Mouse (Mus musculus) CH12.LX (cell line): Measurements from ENCODE around the gene Cib4. TPM values are rescaled to one million over a fixed set of nuclear protein-coding genes. Genes with fewer than 3 reads are reported as not detected.

ENCODE experiments used
- DNase-seq: peaks from one replicate; pipeline ENCODE4 v3.0.0-alpha.2; 2013; ENCODE audit errors: extremely low read depth
- H3K27ac ChIP-seq: 2 replicates; pipeline ENCODE4 v1.5.1; 2012; ENCODE audit warnings: low read depth, mild to moderate bottlenecking, control low read depth, moderate library complexity; ENCODE audit not compliant: insufficient read depth
- H3K27me3 ChIP-seq: replicated peaks from 2 replicates; pipeline ENCODE3; 2012; ENCODE audit warnings: inconsistent platforms
- H3K36me3 ChIP-seq, 2 experiments: replicated peaks in 1 of 2; 2 replicates each; pipeline versions ENCODE3 to v1.6.1; 2012; ENCODE audit warnings: inconsistent platforms in 1 of 2, low read length in 1 of 2, mild to moderate bottlenecking in 1 of 2, mixed read lengths in 1 of 2, moderate library complexity in 1 of 2; ENCODE audit not compliant: control insufficient read depth in 1 of 2, insufficient read depth in 1 of 2
- H3K4me1 ChIP-seq, 2 experiments: 2 replicates each; pipeline ENCODE4 v1.6.1; 2012; ENCODE audit warnings: inconsistent platforms in 1 of 2, moderate library complexity in 1 of 2; ENCODE audit not compliant: insufficient read depth in 2 of 2, control insufficient read depth in 1 of 2
- H3K4me2 ChIP-seq: 2 replicates; pipeline ENCODE4 v1.6.1; 2012; ENCODE audit warnings: low read depth, mild to moderate bottlenecking, control low read depth; ENCODE audit not compliant: poor library complexity, insufficient read depth, severe bottlenecking
- H3K4me3 ChIP-seq, 3 experiments: fragments of 150-350 bp in 1 of 3; sonication (generic) in 1 of 3; replicated peaks in 1 of 3; 2 replicates each; pipeline versions ENCODE3 to v1.5.1; 2011 to 2012; ENCODE audit warnings: low read depth in 2 of 3, low read length in 2 of 3, mild to moderate bottlenecking in 2 of 3, moderate library complexity in 2 of 3, control low read depth in 1 of 3, improper control_type of control experiment in 1 of 3, inconsistent platforms in 1 of 3, mixed read lengths in 1 of 3; ENCODE audit not compliant: poor library complexity in 1 of 3
- H3K79me2 ChIP-seq: replicated peaks from 2 replicates; pipeline ENCODE4 v1.6.1; 2012; ENCODE audit warnings: mild to moderate bottlenecking, moderate library complexity; ENCODE audit not compliant: control insufficient read depth, poor library complexity, insufficient read depth, severe bottlenecking; ENCODE audit errors: extremely low read depth
- H3K9ac ChIP-seq: 2 replicates; pipeline ENCODE4 v1.6.1; 2012; ENCODE audit warnings: low read depth, mild to moderate bottlenecking, control low read depth, moderate library complexity; ENCODE audit not compliant: insufficient read depth
- H3K9me3 ChIP-seq: replicated peaks from 2 replicates; pipeline ENCODE3; 2012; ENCODE audit warnings: low read length, inconsistent platforms, mixed read lengths
- CHD1 ChIP-seq: IDR thresholded peaks from 2 replicates; pipeline ENCODE4 v1.6.1; 2012; ENCODE audit warnings: low read depth, low read length, improper control_type of control experiment, inconsistent platforms
- CHD2 ChIP-seq: IDR thresholded peaks from 2 replicates; pipeline ENCODE4 v1.6.1; 2011; ENCODE audit warnings: low read length, improper control_type of control experiment
- CTCF ChIP-seq, 2 experiments: IDR thresholded peaks in 1 of 2; conservative IDR thresholded peaks in 1 of 2; 2 replicates each; pipeline ENCODE4 v1.5.1; 2011 to 2012; ENCODE audit warnings: low read depth in 2 of 2, low read length in 2 of 2, improper control_type of control experiment in 1 of 2, inconsistent platforms in 1 of 2, mild to moderate bottlenecking in 1 of 2, moderate library complexity in 1 of 2
- ELF1 ChIP-seq: IDR thresholded peaks from 2 replicates; pipeline ENCODE4 v1.6.1; 2014; ENCODE audit warnings: low read depth, mild to moderate bottlenecking, inconsistent platforms, low read length, improper control_type of control experiment
- IRF4 ChIP-seq: IDR thresholded peaks from 2 replicates; pipeline ENCODE4 v1.6.1; 2014; ENCODE audit warnings: low read depth, mild to moderate bottlenecking, inconsistent platforms, low read length, improper control_type of control experiment
- JUN ChIP-seq: IDR thresholded peaks from 2 replicates; pipeline ENCODE4 v1.6.1; 2011; ENCODE audit warnings: low read depth, mild to moderate bottlenecking, low read length, improper control_type of control experiment, moderate library complexity; ENCODE audit not compliant: insufficient read depth
- JUND ChIP-seq: conservative IDR thresholded peaks from 2 replicates; pipeline ENCODE4 v1.6.1; 2011; ENCODE audit warnings: low read depth, low read length, improper control_type of control experiment
- KAT2A ChIP-seq: IDR thresholded peaks from 2 replicates; pipeline ENCODE4 v1.6.1; 2012; ENCODE audit warnings: low read length, improper control_type of control experiment, inconsistent platforms; ENCODE audit not compliant: insufficient replicate concordance
- MAFK ChIP-seq: IDR thresholded peaks from 2 replicates; pipeline ENCODE4 v1.6.1; 2011; ENCODE audit warnings: low read length, improper control_type of control experiment; ENCODE audit not compliant: insufficient replicate concordance
- MAX ChIP-seq: IDR thresholded peaks from 2 replicates; pipeline ENCODE4 v1.6.1; 2011; ENCODE audit warnings: low read length, improper control_type of control experiment
- MAZ ChIP-seq: IDR thresholded peaks from 2 replicates; pipeline ENCODE4 v1.6.1; 2012; ENCODE audit warnings: low read depth, mild to moderate bottlenecking, inconsistent platforms, low read length, improper control_type of control experiment, moderate library complexity
- MEF2A ChIP-seq: IDR thresholded peaks from 2 replicates; pipeline ENCODE4 v1.6.1; 2014; ENCODE audit warnings: low read depth, mild to moderate bottlenecking, inconsistent platforms, low read length, improper control_type of control experiment, borderline replicate concordance
- MXI1 ChIP-seq: IDR thresholded peaks from 2 replicates; pipeline ENCODE4 v1.6.1; 2011; ENCODE audit warnings: mild to moderate bottlenecking, low read depth, low read length, improper control_type of control experiment
- MYC ChIP-seq: IDR thresholded peaks from 2 replicates; pipeline ENCODE4 v1.6.1; 2011; ENCODE audit warnings: low read depth, mild to moderate bottlenecking, improper control_type of control experiment, low read length
- NELFE ChIP-seq: IDR thresholded peaks from 2 replicates; pipeline ENCODE4 v1.6.1; 2011; ENCODE audit warnings: low read depth, low read length, improper control_type of control experiment
- NRF1 ChIP-seq: IDR thresholded peaks from 2 replicates; pipeline ENCODE4 v1.6.1; 2014; ENCODE audit warnings: low read depth, mild to moderate bottlenecking, inconsistent platforms, low read length, improper control_type of control experiment, moderate library complexity
- PAX5 ChIP-seq: IDR thresholded peaks from 2 replicates; pipeline ENCODE4 v1.6.1; 2012; ENCODE audit warnings: low read length, inconsistent platforms, mixed read lengths
- RAD21 ChIP-seq: IDR thresholded peaks from 2 replicates; pipeline ENCODE4 v1.6.1; 2011; ENCODE audit warnings: low read depth, mild to moderate bottlenecking, low read length, improper control_type of control experiment, moderate library complexity
- RCOR1 ChIP-seq: conservative IDR thresholded peaks from 2 replicates; pipeline ENCODE4 v1.6.1; 2012; ENCODE audit warnings: low read depth, mild to moderate bottlenecking, inconsistent platforms, low read length, improper control_type of control experiment
- TCF12 ChIP-seq: IDR thresholded peaks from 2 replicates; pipeline ENCODE4 v1.6.1; 2014; ENCODE audit warnings: low read depth, mild to moderate bottlenecking, inconsistent platforms, low read length, improper control_type of control experiment
- UBTF ChIP-seq: IDR thresholded peaks from 2 replicates; pipeline ENCODE4 v1.6.1; 2012; ENCODE audit warnings: low read depth, mild to moderate bottlenecking, inconsistent platforms, low read length, improper control_type of control experiment, moderate library complexity
- USF1 ChIP-seq: IDR thresholded peaks from 2 replicates; pipeline ENCODE4 v1.6.1; 2014; ENCODE audit warnings: low read depth, mild to moderate bottlenecking, inconsistent platforms, low read length, improper control_type of control experiment
- ZC3H11A ChIP-seq: IDR thresholded peaks from 2 replicates; pipeline ENCODE4 v1.6.1; 2012; ENCODE audit warnings: low read depth, mild to moderate bottlenecking, inconsistent platforms, low read length, improper control_type of control experiment
- ZNF384 ChIP-seq: IDR thresholded peaks from 2 replicates; pipeline ENCODE4 v1.6.1; 2012; ENCODE audit warnings: low read depth, low read length, improper control_type of control experiment, inconsistent platforms
- dilution Hi-C: fragments of 300-500 bp; cut with MboI; formaldehyde crosslinking; loops from 2 replicates; pipeline ENCODE4 v1.14.3; 2020; ENCODE audit warnings: low sequenced_read_pairs; ENCODE audit not compliant: extremely low pct_unique_long_range_greater_than_20kb, extremely low pct_ligation_motif_present
- in situ Hi-C: fragments of 300-500 bp; cut with MboI; formaldehyde crosslinking; loops from 3 replicates; pipeline ENCODE4 v1.14.3; 2019; ENCODE audit warnings: low sequenced_read_pairs, low pct_ligation_motif_present, low pct_unique_long_range_greater_than_20kb, mixed read lengths
- polyA plus RNA-seq: library from polyadenylated mRNA; unstranded; fragments of >175 nt; gene quantifications from 2 replicates; pipeline ENCODE4 v1.2.1, GENCODE M21; 2012; ENCODE audit warnings: low read depth; ENCODE audit not compliant: insufficient read length
- total RNA-seq, 2 experiments: library from RNA; depleted of rRNA; stranded (reverse); fragments of 300-350 nt in 1 of 2; fragments of >200 nt in 1 of 2; gene quantifications; 2 replicates each; pipeline ENCODE4 v1.2.3; 2012 to 2014

Cib4 gene
- total and polyA plus RNA-seq, 3 experiments: not detected

DNA sequence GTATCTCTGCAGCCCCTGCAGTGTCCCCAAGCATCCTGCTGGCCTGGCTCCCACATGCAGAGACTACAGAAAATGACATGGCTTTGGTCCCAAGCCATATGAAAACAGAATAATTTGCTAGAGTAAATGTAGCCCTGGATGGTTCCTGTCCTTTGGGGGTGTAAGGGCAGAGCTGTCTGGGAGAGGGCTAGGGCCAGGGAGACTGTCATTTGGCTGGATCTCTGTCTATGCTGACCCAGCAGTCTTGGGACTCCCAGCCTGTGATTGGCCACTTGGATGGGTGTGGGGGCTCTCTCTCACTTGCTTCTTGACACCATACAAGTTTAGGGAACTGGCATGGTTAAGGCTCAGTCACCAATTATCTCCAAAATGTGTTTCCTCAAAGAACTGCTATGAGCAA, 55.4 kb downstream of the Cib4 start:
- no peak overlapping the region for H3K4me2 ChIP-seq
- H3K4me3 ChIP-seq: no peak overlapping the region
- H3K79me2 ChIP-seq: no peaks in the 10 kb centered on the region
- dilution Hi-C loops: no loop called here
- H3K4me1 ChIP-seq: peaks cover 6 to 10% of the 10 kb centered on the region in 2 experiments
- H3K27me3 ChIP-seq: peaks cover 51% of the 10 kb centered on the region
- DNase-seq: no peak
- H3K27ac ChIP-seq: no peak overlapping the region
- TF ChIP-seq IRF4 (no peak), CHD2 (no peak), JUND (no peak), TCF12 (no peak), JUN (no peak), NELFE (no peak)
- no peaks in the 10 kb centered on the region for H3K9me3 ChIP-seq
- no peak overlapping the region for H3K9ac ChIP-seq
- no peaks in the 10 kb centered on the region for H3K36me3 ChIP-seq
- in situ Hi-C loops: no loop called here

DNA sequence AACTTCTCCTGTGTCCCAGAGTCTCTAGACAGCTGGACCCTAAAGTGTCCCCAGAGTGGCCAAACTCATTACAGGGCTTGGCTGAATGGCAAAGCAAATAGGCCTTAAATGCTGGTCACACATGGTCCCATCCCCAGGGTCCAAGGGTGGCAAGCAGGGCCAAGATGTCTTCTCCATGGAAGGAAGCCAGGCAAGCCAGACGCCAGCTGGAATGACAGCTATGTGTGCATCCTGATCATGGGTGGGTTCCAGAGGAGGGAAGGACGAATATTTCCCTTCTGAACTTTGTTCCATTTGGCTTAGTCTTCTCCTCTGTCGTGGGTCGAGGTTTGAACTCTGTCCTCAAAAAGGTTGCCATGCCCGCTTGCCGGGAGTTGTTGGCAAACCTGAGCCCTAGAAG, 60.5 kb downstream of the Cib4 start:
- peaks cover 71% of the 10 kb centered on the region for H3K27me3 ChIP-seq

DNA sequence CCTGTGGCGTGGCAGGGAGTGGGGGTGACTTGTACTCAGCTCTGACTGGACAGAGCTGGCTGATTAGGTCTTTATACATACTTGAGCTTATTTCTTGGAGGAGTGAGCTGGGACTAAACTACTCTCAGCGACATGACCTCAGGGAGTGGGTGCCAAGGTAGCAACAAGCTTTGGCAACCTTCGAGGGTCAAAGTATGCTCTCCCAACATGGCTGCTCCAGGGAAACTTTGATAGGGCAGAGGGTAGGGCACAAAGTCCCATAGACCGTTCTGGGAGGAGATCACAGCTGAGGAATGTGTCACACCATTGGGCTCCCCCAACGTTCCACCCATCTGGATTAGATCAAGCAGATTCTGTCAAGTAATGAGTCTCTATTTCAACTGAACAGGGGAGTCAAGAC, 61.0 kb downstream of the Cib4 start:
- no peaks in the 10 kb centered on the region for H3K36me3 ChIP-seq
- TF ChIP-seq CHD1: no peak
- TF ChIP-seq ZC3H11A: no peak
- no peak for TF ChIP-seq MYC
- TF ChIP-seq ZNF384: no peak
- TF ChIP-seq MAX: no peak
- TF ChIP-seq UBTF: no peak
- no peak for TF ChIP-seq MEF2A
- TF ChIP-seq NELFE: no peak
- no peak for TF ChIP-seq JUN
- no peak for TF ChIP-seq ELF1
- no peak for TF ChIP-seq CHD2
- no peak for TF ChIP-seq JUND
- TF ChIP-seq TCF12: no peak
- no peak for TF ChIP-seq MXI1
- TF ChIP-seq MAFK: no peak
- TF ChIP-seq RAD21: no peak
- TF ChIP-seq NRF1: no peak
- no peak for TF ChIP-seq CTCF (conservative IDR thresholded peaks at IDR 0.05 in 1 of 2, IDR thresholded peaks at IDR 0.05 in 1 of 2; ENCODE audit: low read depth in 2 of 2, low read length in 2 of 2)
- TF ChIP-seq MAZ: no peak
- TF ChIP-seq, all 38 proteins: peak for 0
- dilution Hi-C loops (no loop called here), in situ Hi-C loops (loop anchor here (10.0 kb wide), 1 partner anchor 270 kb away; no protein-coding TSS in a partner anchor)
- no peak for DNase-seq
- H3K27me3 ChIP-seq: peaks cover 74% of the 10 kb centered on the region
- peaks cover 4 to 6% of the 10 kb centered on the region in 2 experiments; a peak in 3 of 4 replicates for H3K4me1 ChIP-seq
- no peak overlapping the region for H3K9ac ChIP-seq
- no peaks in the 10 kb centered on the region for H3K9me3 ChIP-seq
- no peak overlapping the region for H3K27ac ChIP-seq
- no peaks in the 10 kb centered on the region for H3K79me2 ChIP-seq
- H3K4me3 ChIP-seq: no peak overlapping the region
- H3K4me2 ChIP-seq: no peak overlapping the region

More for the DNA sequence above, 60.5 kb downstream of the Cib4 start:
- no peaks in the 10 kb centered on the region for H3K9me3 ChIP-seq
- H3K4me3 ChIP-seq: no peak overlapping the region
- DNase-seq: no peak
- H3K4me1 ChIP-seq: peaks cover 4 to 6% of the 10 kb centered on the region in 2 experiments; a peak in 3 of 4 replicates
- H3K9ac ChIP-seq: no peak overlapping the region
- no peaks in the 10 kb centered on the region for H3K79me2 ChIP-seq
- dilution Hi-C loops (no loop called here), in situ Hi-C loops (loop anchor here (10.0 kb wide), 1 partner anchor 270 kb away; no protein-coding TSS in a partner anchor)
- TF ChIP-seq USF1: no peak
- no peak for TF ChIP-seq RCOR1
- TF ChIP-seq KAT2A: no peak
- TF ChIP-seq PAX5: no peak
- TF ChIP-seq JUN: no peak
- no peak for TF ChIP-seq ZNF384
- TF ChIP-seq MYC: no peak
- H3K27ac ChIP-seq: no peak overlapping the region
- no peak overlapping the region for H3K4me2 ChIP-seq
- H3K36me3 ChIP-seq: no peaks in the 10 kb centered on the region
